Mouse (Mus musculus) intestine, embryonic 14.5 days (tissue): ENCODE measurements at regions not wholly inside any gene's neighbourhood (a gene's known extent, or its start where the extent isn't known, plus 50 kb on each side); places are given as distances from the start of the nearest gene placed in this dataset. TPM values are rescaled to one million over a fixed set of nuclear protein-coding genes. Genes with fewer than 3 reads are reported as not detected.

ENCODE experiments used
- ATAC-seq: fragments of 200-750 bp; cut with Nextera tagmentation; replicated peaks from 2 replicates; pipeline ENCODE4 v1.8.0; 2017; ENCODE audit warnings: low read depth, moderate number of reproducible peaks, moderate TSS enrichment, moderate library complexity; ENCODE audit not compliant: low FRiP score, low TSS enrichment
- DNase-seq: peaks from one replicate; pipeline ENCODE4 v3.0.0-alpha.2; 2018; ENCODE audit warnings: low spot score
- H3K27ac ChIP-seq: fragments of 300-500 bp; sonication (generic); 2 replicates; pipeline ENCODE4 v1.5.1; 2014; ENCODE audit warnings: low read depth, mild to moderate bottlenecking, control low read depth
- H3K27me3 ChIP-seq: fragments of 300-500 bp; sonication (generic); replicated peaks from 2 replicates; pipeline ENCODE4 v1.6.1; 2014; ENCODE audit warnings: low read length, control low read depth; ENCODE audit not compliant: control insufficient read depth, insufficient read depth
- H3K36me3 ChIP-seq: fragments of 300-500 bp; sonication (generic); 2 replicates; pipeline ENCODE4 v1.6.1; 2014; ENCODE audit warnings: low read length, control low read depth; ENCODE audit not compliant: control insufficient read depth, insufficient read depth
- H3K4me1 ChIP-seq: fragments of 300-500 bp; sonication (generic); replicated peaks from 2 replicates; pipeline ENCODE4 v1.6.1; 2014; ENCODE audit warnings: low read length, control low read depth, mixed read lengths; ENCODE audit not compliant: control insufficient read depth, insufficient read depth
- H3K4me2 ChIP-seq: fragments of 300-500 bp; sonication (generic); 2 replicates; pipeline ENCODE4 v1.6.1; 2014; ENCODE audit warnings: low read length
- H3K4me3 ChIP-seq: fragments of 300-500 bp; sonication (generic); 2 replicates; pipeline ENCODE4 v1.5.1; 2014; ENCODE audit warnings: low read depth, low read length, control low read depth, mixed read lengths
- H3K9ac ChIP-seq: fragments of 300-500 bp; sonication (generic); 2 replicates; pipeline ENCODE4 v1.6.1; 2014; ENCODE audit warnings: mild to moderate bottlenecking, low read length
- H3K9me3 ChIP-seq: fragments of 300-500 bp; sonication (generic); 2 replicates; pipeline ENCODE4 v1.6.1; 2016; ENCODE audit warnings: low read length, control low read depth; ENCODE audit not compliant: control insufficient read depth
- WGBS: fragments of 180-500 bp; shearing (Covaris S2); extraction: QIAGEN DNeasy Blood & Tissue Kit; methylation state at CpG from one replicate; pipeline ENCODE4 v1.1.7; 2014; 5-methylcytosine and 5-hydroxymethylcytosine counted together
- microRNA-seq: library from miRNA; unstranded; fragments of <30 nt; microRNA quantifications from one replicate; pipeline ENCODE4, GENCODE M21; 2016

DNA sequence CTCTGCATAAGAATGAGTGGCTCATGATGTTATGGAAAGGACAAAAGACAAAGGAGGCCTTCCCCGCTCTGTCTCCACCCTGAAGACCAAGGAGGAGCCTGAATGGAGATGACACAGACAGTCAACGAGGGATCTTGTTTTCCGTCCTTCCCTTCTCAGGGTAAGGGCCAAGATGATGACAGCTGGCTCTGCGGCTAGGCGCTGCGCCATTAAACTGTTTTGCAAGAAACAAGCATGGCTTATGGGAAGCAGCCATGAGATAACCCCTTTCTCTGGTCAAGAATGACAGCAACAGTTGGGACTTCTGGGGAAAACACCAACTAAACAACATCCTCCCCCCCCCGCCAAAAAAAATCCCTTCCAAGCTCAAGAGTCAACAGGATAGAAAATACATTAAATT, 72.0 kb upstream of the Prox1 start:
- no peaks in the 10 kb centered on the region for H3K9me3 ChIP-seq
- H3K36me3 ChIP-seq, result no peaks in the 10 kb centered on the region
- 88% methylated on average over 7 of the region's 7 CpGs for WGBS
- no peak overlapping the region for H3K4me3 ChIP-seq
- no peak overlapping the region for H3K9ac ChIP-seq
- H3K27me3 ChIP-seq, result no peaks in the 10 kb centered on the region
- DNase-seq (no peak), ATAC-seq (no peak)
- no peak overlapping the region for H3K27ac ChIP-seq
- H3K4me2 ChIP-seq, result no peak overlapping the region
- no peaks in the 10 kb centered on the region for H3K4me1 ChIP-seq

GRCm38 (mm10) chr1:190239796-190240195, 69.3 kb upstream of the Prox1 start:
- ATAC-seq, result no peak
- WGBS, result 73% methylated on average over 6 of the region's 6 CpGs
- Histone ChIP-seq H3K36me3 (no peaks in the 10 kb centered on the region), H3K9me3 (no peaks in the 10 kb centered on the region), H3K4me2 (no peak overlapping the region), H3K27me3 (no peaks in the 10 kb centered on the region), H3K27ac (no peak overlapping the region), H3K9ac (no peak overlapping the region), H3K4me3 (no peak overlapping the region), H3K4me1 (no peaks in the 10 kb centered on the region)
- no peak for DNase-seq

- Histone ChIP-seq H3K4me1 (peaks cover 5% of the 10 kb centered on the region; the same call in 1 of the 2 replicates), H3K9ac (no peak overlapping the region), H3K27me3 (no peaks in the 10 kb centered on the region), H3K9me3 (no peaks in the 10 kb centered on the region; the same call in 1 of the 2 replicates), H3K27ac (no peak overlapping the region), H3K4me2 (no peak overlapping the region), H3K4me3 (no peak overlapping the region), H3K36me3 (no peaks in the 10 kb centered on the region)
- ATAC-seq (no peak), DNase-seq (no peak)
- WGBS, result 28% methylated on average over 5 of the region's 5 CpGs
Observed at GRCm38 (mm10) chr1:190230866-190231265, 60.4 kb upstream of the Prox1 start.

GRCm38 (mm10) chr1:190220417-190220816, 49.9 kb upstream of the Prox1 start:
- ATAC-seq (no peak), DNase-seq (no peak)
- no peak overlapping the region for H3K27ac ChIP-seq
- H3K9ac ChIP-seq, result no peak overlapping the region
- no peaks in the 10 kb centered on the region for H3K36me3 ChIP-seq
- H3K4me2 ChIP-seq, result no peak overlapping the region
- no peaks in the 10 kb centered on the region for H3K4me1 ChIP-seq
- 60% methylated on average over 9 of the region's 9 CpGs for WGBS
- no peak overlapping the region for H3K4me3 ChIP-seq
- peaks cover 9% of the 10 kb centered on the region; the same call in 1 of the 2 replicates for H3K9me3 ChIP-seq
- H3K27me3 ChIP-seq, result no peaks in the 10 kb centered on the region

Small RNA genes in the stretch of these regions (microRNA-seq; reads per million reads assigned to microRNA genes)
- not detected for gene Gm47294
